Mouse (Mus musculus): Measurements from ENCODE around the gene Rnf183. TPM values are rescaled to one million over a fixed set of nuclear protein-coding genes. Genes with fewer than 3 reads are reported as not detected.
A peak's percentile ranks its signal among the peaks of the same experiment; 100 is the strongest.

The Rnf183 gene
- polyA plus RNA-seq, 2 experiments, result 0.14 TPM; not detected in 1

- 86% methylated on average over 1 of the region's 1 CpGs for WGBS
- ATAC-seq (ENCODE audit: low FRiP score, low read depth), result no peak
- Histone ChIP-seq H3K36me3 (ENCODE audit: control insufficient read depth, insufficient read depth, low read length) (no peaks in the 10 kb centered on the region), H3K4me3 (replicated peaks; ENCODE audit: low read length) (no peak overlapping the region), H3K4me1 (ENCODE audit: control insufficient read depth, insufficient read depth, low read length) (no peaks in the 10 kb centered on the region), H3K9ac (ENCODE audit: low read depth, low read length, severe bottlenecking) (no peak overlapping the region), H3K27me3 (ENCODE audit: control insufficient read depth, insufficient read depth, low read length) (no peaks in the 10 kb centered on the region), H3K27ac (replicated peaks; ENCODE audit: low read depth, low read length) (no peak overlapping the region), H3K9me3 (ENCODE audit: control insufficient read depth, low read length) (no peaks in the 10 kb centered on the region), H3K4me2 (replicated peaks; ENCODE audit: low read depth, low read length, severe bottlenecking) (no peak overlapping the region)
- DNase-seq (ENCODE audit: low spot score), result no peak
- no peak for TF ChIP-seq POLR2A (IDR thresholded peaks at IDR 0.05; ENCODE audit: borderline replicate concordance, extremely low read depth, insufficient read depth, insufficient read length)
Observed at GRCm38 (mm10) chr4:62468158-62468557, 33.1 kb upstream of the Rnf183 start.

DNA sequence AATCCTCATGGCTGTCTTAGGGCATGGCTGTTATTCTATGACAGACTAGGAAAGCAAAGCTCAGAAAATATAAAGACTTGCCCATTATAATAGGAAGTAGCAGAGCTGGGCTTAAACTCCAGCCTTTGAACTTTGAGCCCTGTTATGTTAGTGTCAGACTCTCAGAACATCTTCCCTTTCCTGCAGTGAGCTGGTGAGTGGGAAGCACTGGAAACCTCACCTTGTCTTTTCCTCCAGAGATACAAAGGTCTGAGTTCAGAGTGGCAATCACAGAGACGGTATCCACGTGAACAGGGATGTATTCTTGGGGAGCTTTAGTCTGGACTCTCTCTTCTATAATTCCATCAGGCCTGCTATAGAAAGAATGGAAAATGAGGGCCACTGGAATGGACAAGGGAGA lies 28.1 kb upstream of the Rnf183 start:
- H3K36me3 ChIP-seq (ENCODE audit: control insufficient read depth, insufficient read depth, low read length), result no peaks in the 10 kb centered on the region
- H3K9me3 ChIP-seq (ENCODE audit: control insufficient read depth, low read length), result no peaks in the 10 kb centered on the region
- DNase-seq (ENCODE audit: low spot score), result no peak
- H3K27ac ChIP-seq (replicated peaks; ENCODE audit: low read depth, low read length), result no peak overlapping the region
- ATAC-seq (ENCODE audit: low FRiP score, low read depth), result no peak
- H3K4me2 ChIP-seq (replicated peaks; ENCODE audit: low read depth, low read length, severe bottlenecking), result no peak overlapping the region
- H3K9ac ChIP-seq (ENCODE audit: low read depth, low read length, severe bottlenecking), result no peak overlapping the region
- WGBS, result 87% methylated on average over 2 of the region's 2 CpGs
- H3K27me3 ChIP-seq (ENCODE audit: control insufficient read depth, insufficient read depth, low read length), result no peaks in the 10 kb centered on the region
- H3K4me1 ChIP-seq (ENCODE audit: control insufficient read depth, insufficient read depth, low read length), result no peaks in the 10 kb centered on the region
- H3K4me3 ChIP-seq (replicated peaks; ENCODE audit: low read length), result no peak overlapping the region
- no peak for TF ChIP-seq POLR2A (IDR thresholded peaks at IDR 0.05; ENCODE audit: borderline replicate concordance, extremely low read depth, insufficient read depth, insufficient read length)

GRCm38 (mm10) chr4:62460348-62460747 lies 25.3 kb upstream of the Rnf183 start:
- Histone ChIP-seq H3K27me3 (ENCODE audit: control insufficient read depth, insufficient read depth, low read length) (no peaks in the 10 kb centered on the region), H3K9me3 (ENCODE audit: control insufficient read depth, low read length) (no peaks in the 10 kb centered on the region), H3K4me2 (replicated peaks; ENCODE audit: low read depth, low read length, severe bottlenecking) (no peak overlapping the region), H3K4me3 (replicated peaks; ENCODE audit: low read length) (no peak overlapping the region), H3K4me1 (ENCODE audit: control insufficient read depth, insufficient read depth, low read length) (no peaks in the 10 kb centered on the region), H3K36me3 (ENCODE audit: control insufficient read depth, insufficient read depth, low read length) (no peaks in the 10 kb centered on the region), H3K27ac (replicated peaks; ENCODE audit: low read depth, low read length) (no peak overlapping the region), H3K9ac (ENCODE audit: low read depth, low read length, severe bottlenecking) (no peak overlapping the region)
- WGBS, result 91% methylated on average over 8 of the region's 8 CpGs
- no peak for ATAC-seq (ENCODE audit: low FRiP score, low read depth)
- no peak for TF ChIP-seq POLR2A (IDR thresholded peaks at IDR 0.05; ENCODE audit: borderline replicate concordance, extremely low read depth, insufficient read depth, insufficient read length)
- DNase-seq (ENCODE audit: low spot score), result no peak

- Histone ChIP-seq H3K27me3 (ENCODE audit: control insufficient read depth, insufficient read depth, low read length) (no peaks in the 10 kb centered on the region), H3K4me2 (replicated peaks; ENCODE audit: low read depth, low read length, severe bottlenecking) (no peak overlapping the region), H3K9ac (ENCODE audit: low read depth, low read length, severe bottlenecking) (no peak overlapping the region), H3K27ac (replicated peaks; ENCODE audit: low read depth, low read length) (no peak overlapping the region), H3K4me3 (replicated peaks; ENCODE audit: low read length) (no peak overlapping the region), H3K36me3 (ENCODE audit: control insufficient read depth, insufficient read depth, low read length) (no peaks in the 10 kb centered on the region), H3K4me1 (ENCODE audit: control insufficient read depth, insufficient read depth, low read length) (no peaks in the 10 kb centered on the region), H3K9me3 (ENCODE audit: control insufficient read depth, low read length) (no peaks in the 10 kb centered on the region)
- WGBS, result 43% methylated on average over 3 of the region's 3 CpGs
- TF ChIP-seq POLR2A (IDR thresholded peaks at IDR 0.05; ENCODE audit: borderline replicate concordance, extremely low read depth, insufficient read depth, insufficient read length), result no peak
- DNase-seq (ENCODE audit: low spot score), result no peak
- 0 out of 2 replicates have a peak, but pooled peaks have one; percentile 26 for ATAC-seq (ENCODE audit: low FRiP score, low read depth)
Observed at GRCm38 (mm10) chr4:62459081-62459480, 24.0 kb upstream of the Rnf183 start.

DNA sequence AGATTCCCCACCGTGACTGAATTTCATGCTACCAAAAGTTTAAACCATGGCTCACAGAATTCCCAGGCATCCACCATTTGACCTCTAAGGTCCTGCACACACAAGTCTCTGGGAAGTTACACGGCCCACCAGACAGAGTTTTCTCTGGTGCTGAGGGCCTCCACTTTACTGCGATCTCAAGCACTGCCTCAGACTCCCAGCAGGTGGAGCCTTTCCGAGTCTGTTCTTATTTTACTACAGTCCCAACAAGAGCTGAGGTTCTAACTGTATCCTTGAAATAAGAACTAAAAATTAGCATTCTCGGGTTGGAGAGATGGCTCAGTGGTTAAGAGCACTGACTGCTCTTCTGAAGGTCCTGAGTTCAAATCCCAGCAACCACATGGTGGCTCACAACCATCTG lies 19.9 kb upstream of the Rnf183 start:
- no peak overlapping the region for H3K27ac ChIP-seq (replicated peaks; ENCODE audit: low read depth, low read length)
- no peak overlapping the region for H3K4me3 ChIP-seq (replicated peaks; ENCODE audit: low read length)
- H3K27me3 ChIP-seq (ENCODE audit: control insufficient read depth, insufficient read depth, low read length), result no peaks in the 10 kb centered on the region
- H3K9ac ChIP-seq (ENCODE audit: low read depth, low read length, severe bottlenecking), result no peak overlapping the region
- ATAC-seq (ENCODE audit: low FRiP score, low read depth) (0 out of 2 replicates have a peak, but pooled peaks have one; percentile 65), DNase-seq (ENCODE audit: low spot score) (peak; percentile 37)
- no peaks in the 10 kb centered on the region for H3K9me3 ChIP-seq (ENCODE audit: control insufficient read depth, low read length)
- no peak overlapping the region for H3K4me2 ChIP-seq (replicated peaks; ENCODE audit: low read depth, low read length, severe bottlenecking)
- WGBS, result 55% methylated on average over 5 of the region's 5 CpGs
- H3K36me3 ChIP-seq (ENCODE audit: control insufficient read depth, insufficient read depth, low read length), result no peaks in the 10 kb centered on the region
- TF ChIP-seq POLR2A (IDR thresholded peaks at IDR 0.05; ENCODE audit: borderline replicate concordance, extremely low read depth, insufficient read depth, insufficient read length), result no peak
- H3K4me1 ChIP-seq (ENCODE audit: control insufficient read depth, insufficient read depth, low read length), result no peaks in the 10 kb centered on the region

- Histone ChIP-seq H3K27ac (replicated peaks; ENCODE audit: low read depth, low read length) (no peak overlapping the region), H3K4me3 (replicated peaks; ENCODE audit: low read length) (no peak overlapping the region), H3K9me3 (ENCODE audit: control insufficient read depth, low read length) (no peaks in the 10 kb centered on the region), H3K4me1 (ENCODE audit: control insufficient read depth, insufficient read depth, low read length) (no peaks in the 10 kb centered on the region), H3K4me2 (replicated peaks; ENCODE audit: low read depth, low read length, severe bottlenecking) (no peak overlapping the region), H3K9ac (ENCODE audit: low read depth, low read length, severe bottlenecking) (no peak overlapping the region), H3K36me3 (ENCODE audit: control insufficient read depth, insufficient read depth, low read length) (no peaks in the 10 kb centered on the region), H3K27me3 (ENCODE audit: control insufficient read depth, insufficient read depth, low read length) (no peaks in the 10 kb centered on the region)
- ATAC-seq (ENCODE audit: low FRiP score, low read depth) (no peak), DNase-seq (ENCODE audit: low spot score) (no peak)
- TF ChIP-seq POLR2A (IDR thresholded peaks at IDR 0.05; ENCODE audit: borderline replicate concordance, extremely low read depth, insufficient read depth, insufficient read length), result no peak
- 64% methylated on average over 4 of the region's 4 CpGs for WGBS
Observed at GRCm38 (mm10) chr4:62440986-62441385, 5.9 kb upstream of the Rnf183 start.

Data from limb, embryonic 14.5 days (tissue).